Mouse (Mus musculus) spleen, postnatal 4 days (tissue): Measurements from ENCODE around the gene Klhdc4.
A peak's percentile ranks its signal among the peaks of the same experiment; 100 is the strongest.

Experiments
- DNase-seq, 2 experiments: peaks; one replicate each; pipeline ENCODE4 v3.0.0; 2022; ENCODE audit warnings: low spot score in 2 of 2

The Klhdc4 gene

DNA sequence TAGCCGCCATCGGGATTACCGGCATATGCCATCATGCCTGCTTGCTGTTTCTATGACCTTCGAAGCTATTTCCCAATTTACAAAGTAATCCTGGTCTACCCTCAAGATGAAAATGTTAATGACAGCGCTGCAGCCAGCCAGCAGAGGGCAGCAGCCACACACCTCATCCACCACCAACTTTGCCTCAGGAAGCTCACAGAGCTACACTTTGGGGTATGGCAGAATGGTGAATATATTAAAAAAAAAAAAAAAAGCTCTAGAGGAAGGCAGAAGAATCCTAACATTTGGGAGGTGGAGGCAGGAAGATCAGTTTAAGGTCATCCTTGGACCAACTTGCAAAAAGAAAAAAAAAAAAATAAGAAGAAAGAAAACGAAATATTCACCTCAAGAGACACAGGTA, 20.6 kb upstream of the Klhdc4 start:
- DNase-seq, result peak; percentile 76 to 88

GRCm38 (mm10) chr8:121849303-121849702, 19.9 kb upstream of the Klhdc4 start:
- no peak for DNase-seq

DNA sequence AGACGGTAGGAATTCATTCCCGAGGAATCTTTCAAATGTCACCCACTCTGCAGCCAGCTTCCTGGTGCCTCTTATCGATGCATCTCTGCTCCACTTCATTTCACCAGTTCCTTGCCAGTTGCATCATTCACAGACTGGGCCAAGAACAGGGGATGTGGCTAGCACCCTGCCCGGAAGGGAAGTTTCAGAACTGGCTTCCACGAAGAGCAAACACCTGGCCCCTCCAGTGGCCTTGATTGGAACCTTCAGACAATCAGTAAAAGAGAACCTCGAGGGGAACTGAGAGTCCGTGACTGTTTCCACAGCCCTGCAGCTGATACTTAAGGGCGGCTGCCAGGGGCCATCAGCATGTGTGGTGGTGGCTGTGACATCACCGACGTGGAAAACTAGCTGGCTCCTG, 19.1 kb upstream of the Klhdc4 start:
- peak in 1 of 2 experiments; percentile 38 for DNase-seq

- DNase-seq, result no peak
Measured at GRCm38 (mm10) chr8:121847987-121848386, 18.6 kb upstream of the Klhdc4 start.

- DNase-seq, result no peak
Measured at GRCm38 (mm10) chr8:121847261-121847822, 18.0 kb upstream of the Klhdc4 start.

DNA sequence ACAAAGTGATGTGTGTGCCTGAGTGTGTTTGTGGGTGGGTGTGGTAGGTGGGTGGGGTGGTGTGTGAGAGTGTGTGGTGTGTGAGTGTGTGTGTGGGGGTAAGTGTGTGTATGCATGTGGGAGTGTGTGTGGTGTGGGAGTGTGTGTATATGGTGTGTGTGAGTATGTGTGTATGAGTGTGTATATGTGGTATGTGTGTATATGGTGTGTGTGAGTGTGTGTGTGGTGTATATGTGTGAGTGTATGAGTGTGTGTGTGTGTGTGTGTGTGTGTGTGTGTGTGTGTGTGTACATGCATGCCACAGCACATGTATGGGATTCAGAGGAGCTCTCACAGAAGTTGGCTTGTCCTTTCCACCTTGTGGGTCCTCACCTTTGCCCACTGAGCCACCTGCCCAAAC, 17.4 kb upstream of the Klhdc4 start:
- DNase-seq, result no peak

- DNase-seq, result no peak
Measured at GRCm38 (mm10) chr8:121844765-121845164, 15.4 kb upstream of the Klhdc4 start.

DNA sequence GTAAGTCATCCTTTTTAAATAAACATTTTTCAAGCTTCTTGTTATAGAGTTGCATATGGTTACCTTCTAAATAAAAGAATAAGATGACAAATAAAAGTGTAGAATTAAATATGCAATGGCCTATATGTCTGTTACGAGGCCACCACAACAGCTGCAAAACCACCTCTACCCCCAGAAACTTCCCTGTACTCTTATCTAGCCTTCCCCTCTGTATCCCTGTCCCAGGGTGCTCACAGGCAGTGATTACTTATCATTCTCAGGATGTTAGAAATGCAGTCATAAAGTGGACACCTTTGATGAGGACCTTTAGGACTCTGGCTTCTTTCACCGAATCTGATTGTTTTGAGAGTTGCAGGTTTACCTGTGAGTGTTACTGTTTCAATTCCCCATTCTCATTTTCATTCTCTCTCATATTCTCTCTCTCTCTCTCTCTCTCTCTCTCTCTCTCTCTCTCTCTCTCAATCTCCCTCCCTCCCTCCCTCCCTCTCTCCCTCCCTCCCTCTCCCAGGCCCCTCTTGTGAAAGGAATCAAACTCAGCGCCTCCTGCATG, 13.9 kb upstream of the Klhdc4 start:
- no peak for DNase-seq

- DNase-seq, result no peak
Measured at GRCm38 (mm10) chr8:121842064-121842955, 12.9 kb upstream of the Klhdc4 start.

DNA sequence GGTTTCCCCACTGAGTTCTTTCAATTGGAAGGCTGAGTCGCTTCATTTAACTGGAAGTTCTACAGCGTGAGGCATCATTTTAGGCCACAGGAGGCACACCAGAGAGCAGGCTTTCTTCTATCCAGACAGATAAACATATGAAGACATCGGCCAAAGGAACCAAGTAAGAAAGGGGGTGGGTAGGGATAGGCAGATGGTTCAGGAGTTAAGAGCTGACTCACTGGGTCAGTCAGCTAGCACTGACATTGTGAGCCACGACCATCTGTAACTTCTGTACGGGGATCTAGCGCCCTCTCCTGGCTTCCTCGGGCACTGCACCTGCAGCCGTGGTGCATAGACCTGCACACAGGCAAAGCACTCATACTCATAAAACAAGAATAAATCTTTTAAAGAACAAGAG, 11.9 kb upstream of the Klhdc4 start:
- peak; percentile 59 to 86 for DNase-seq

GRCm38 (mm10) chr8:121832503-121832902, 3.1 kb upstream of the Klhdc4 start:
- peak; percentile 64 to 83 for DNase-seq

- DNase-seq, result no peak
Measured at GRCm38 (mm10) chr8:121832061-121832460, 2.7 kb upstream of the Klhdc4 start.

DNA sequence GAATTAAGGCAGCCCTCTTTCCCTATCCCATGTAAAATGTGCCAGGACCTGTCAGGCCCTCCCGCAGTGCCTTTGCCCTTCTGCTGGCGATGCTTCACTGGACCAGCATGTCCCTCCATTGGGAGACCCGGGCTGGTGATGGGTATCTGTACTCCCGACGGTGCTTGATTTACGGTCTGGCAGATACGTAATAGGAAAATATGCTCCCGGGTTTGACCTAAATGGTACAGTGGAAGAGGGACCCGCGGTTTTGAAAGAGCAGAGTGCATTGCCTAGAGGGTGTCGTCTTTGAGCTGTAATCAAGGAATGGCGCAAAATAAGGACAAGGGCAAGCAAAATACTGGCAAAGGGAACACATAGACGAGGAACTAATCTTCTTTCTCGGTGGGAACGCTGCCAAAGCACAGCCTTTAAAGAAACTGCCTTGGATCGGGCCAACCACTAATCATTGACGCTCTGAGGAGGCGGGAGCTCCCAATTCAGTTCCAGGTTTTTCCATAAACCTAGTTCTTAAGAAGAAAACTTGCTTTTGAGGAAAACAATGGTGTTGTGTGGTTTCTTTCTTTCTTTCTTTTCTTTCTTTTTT, 501 bp upstream of the Klhdc4 start:
- no peak for DNase-seq

GRCm38 (mm10) chr8:121828376-121829023, 869 bp downstream of the Klhdc4 start:
- DNase-seq, result peak in 1 of 2 experiments; percentile 53

- DNase-seq, result peak in 1 of 2 experiments; percentile 50
Measured at GRCm38 (mm10) chr8:121827726-121828125, 1.6 kb downstream of the Klhdc4 start.

DNA sequence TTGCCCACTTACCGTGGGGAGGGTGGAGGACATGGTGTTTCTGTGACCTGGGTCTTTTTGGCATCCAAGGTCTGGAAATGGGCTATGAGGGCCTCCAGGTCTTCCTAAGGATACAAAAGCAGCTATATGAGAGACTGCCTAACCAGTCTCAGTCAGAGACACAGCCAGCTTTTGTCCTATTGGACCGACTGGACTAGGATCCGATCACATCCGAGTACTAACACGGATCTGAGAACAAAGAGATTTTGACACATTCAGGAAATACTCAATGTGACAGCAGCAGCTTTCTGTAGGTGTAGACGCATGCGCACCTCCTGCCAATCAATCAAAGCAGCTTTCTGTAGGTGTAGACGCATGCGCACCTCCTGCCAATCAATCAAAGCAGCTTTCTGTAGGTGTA, 7.6 kb downstream of the Klhdc4 start:
- DNase-seq, result no peak

- DNase-seq, result peak in 1 of 2 experiments; percentile 51
Measured at GRCm38 (mm10) chr8:121821320-121821719, 8.0 kb downstream of the Klhdc4 start.

GRCm38 (mm10) chr8:121820840-121821239, 8.5 kb downstream of the Klhdc4 start:
- peak in 1 of 2 experiments; percentile 44 for DNase-seq

DNA sequence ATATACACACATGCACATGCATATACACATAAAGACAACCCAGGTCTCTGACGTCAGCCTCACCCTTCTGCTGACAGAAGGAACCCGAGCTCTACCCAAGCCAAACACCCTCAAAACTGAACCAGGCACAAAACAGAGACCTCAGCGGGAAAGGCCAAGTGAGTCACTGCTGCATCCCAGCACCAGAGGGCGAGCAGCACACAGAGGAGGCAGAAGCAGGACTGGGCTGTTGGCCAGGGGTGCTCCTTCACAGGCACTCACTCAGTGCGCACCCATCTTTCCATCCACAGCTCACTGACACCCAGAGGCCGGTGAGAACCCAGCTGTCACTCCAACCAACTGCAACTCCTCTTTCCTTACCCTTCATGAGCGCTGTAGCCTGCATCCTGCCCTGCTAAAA, 11.1 kb downstream of the Klhdc4 start:
- peak in 1 of 2 experiments; percentile 51 for DNase-seq

GRCm38 (mm10) chr8:121811931-121812570, 17.3 kb downstream of the Klhdc4 start:
- no peak for DNase-seq

DNA sequence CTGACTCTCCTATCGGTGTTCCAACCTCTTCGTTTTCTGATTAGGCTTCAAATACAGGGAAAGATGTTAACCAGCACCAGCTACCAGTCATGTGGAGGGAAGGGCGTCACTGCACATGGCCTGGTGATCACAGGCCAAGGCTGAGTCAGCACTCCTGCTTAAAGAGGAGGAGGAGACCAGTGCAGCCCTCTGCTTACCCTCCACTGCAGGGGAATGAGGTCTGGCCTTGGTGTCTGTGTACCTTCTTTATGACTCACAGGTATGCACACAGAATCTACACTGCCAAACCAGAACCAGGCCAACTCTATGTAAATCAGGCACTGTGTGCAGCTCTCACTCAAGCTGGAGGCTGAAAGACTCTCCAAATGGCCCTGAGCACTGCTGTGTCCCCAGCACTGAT, 17.9 kb downstream of the Klhdc4 start:
- DNase-seq, result no peak
